Mouse (Mus musculus): Measurements from ENCODE around the gene Trpc7. TPM values are rescaled to one million over a fixed set of nuclear protein-coding genes. Genes with fewer than 3 reads are reported as not detected.

The Trpc7 gene
- polyA plus RNA-seq, 1 experiment from 2014 or later: 0.20 TPM

GRCm38 (mm10) chr13:56894543-56894942 lies 1.2 kb downstream of the Trpc7 start:
- no peaks in the 10 kb centered on the region for H3K4me1 ChIP-seq (ENCODE audit: control insufficient read depth, insufficient read depth, low read length)
- no peaks in the 10 kb centered on the region for H3K36me3 ChIP-seq (ENCODE audit: control insufficient read depth, insufficient read depth, low read length)
- no peaks in the 10 kb centered on the region for H3K27me3 ChIP-seq (ENCODE audit: control insufficient read depth, insufficient read depth, low read length)
- no peak overlapping the region for H3K27ac ChIP-seq (ENCODE audit: low read depth, low read length)
- 77% methylated on average over 5 of the region's 5 CpGs for WGBS (ENCODE audit: insufficient replicate concordance)
- H3K4me3 ChIP-seq (ENCODE audit: low read depth, low read length): no peak overlapping the region
- H3K4me2 ChIP-seq: no peak overlapping the region
- no peak for ATAC-seq (replicated peaks; ENCODE audit: insufficient number of reproducible peaks, low FRiP score, low TSS enrichment)
- no peaks in the 10 kb centered on the region for H3K9me3 ChIP-seq (replicated peaks; ENCODE audit: control insufficient read depth, low read length)
- no peak overlapping the region for H3K9ac ChIP-seq (ENCODE audit: low read depth, low read length)

GRCm38 (mm10) chr13:56889888-56890287 lies 5.9 kb downstream of the Trpc7 start:
- no peaks in the 10 kb centered on the region for H3K36me3 ChIP-seq (ENCODE audit: control insufficient read depth, insufficient read depth, low read length)
- no peaks in the 10 kb centered on the region for H3K27me3 ChIP-seq (ENCODE audit: control insufficient read depth, insufficient read depth, low read length)
- H3K4me2 ChIP-seq: no peak overlapping the region
- H3K4me1 ChIP-seq (ENCODE audit: control insufficient read depth, insufficient read depth, low read length): no peaks in the 10 kb centered on the region
- H3K9me3 ChIP-seq (replicated peaks; ENCODE audit: control insufficient read depth, low read length): no peaks in the 10 kb centered on the region
- no peak overlapping the region for H3K4me3 ChIP-seq (ENCODE audit: low read depth, low read length)
- no peak overlapping the region for H3K9ac ChIP-seq (ENCODE audit: low read depth, low read length)
- WGBS (ENCODE audit: insufficient replicate concordance): 77% methylated on average over 7 of the region's 7 CpGs
- no peak overlapping the region for H3K27ac ChIP-seq (ENCODE audit: low read depth, low read length)
- ATAC-seq (replicated peaks; ENCODE audit: insufficient number of reproducible peaks, low FRiP score, low TSS enrichment): no peak

GRCm38 (mm10) chr13:56882931-56883330 lies 12.9 kb downstream of the Trpc7 start:
- H3K4me3 ChIP-seq (ENCODE audit: low read depth, low read length): no peak overlapping the region
- H3K9ac ChIP-seq (ENCODE audit: low read depth, low read length): no peak overlapping the region
- H3K4me1 ChIP-seq (ENCODE audit: control insufficient read depth, insufficient read depth, low read length): no peaks in the 10 kb centered on the region
- 82% methylated on average over 12 of the region's 12 CpGs for WGBS (ENCODE audit: insufficient replicate concordance)
- no peaks in the 10 kb centered on the region for H3K27me3 ChIP-seq (ENCODE audit: control insufficient read depth, insufficient read depth, low read length)
- no peak for ATAC-seq (replicated peaks; ENCODE audit: insufficient number of reproducible peaks, low FRiP score, low TSS enrichment)
- H3K9me3 ChIP-seq (replicated peaks; ENCODE audit: control insufficient read depth, low read length): no peaks in the 10 kb centered on the region
- no peak overlapping the region for H3K4me2 ChIP-seq
- no peak overlapping the region for H3K27ac ChIP-seq (ENCODE audit: low read depth, low read length)
- H3K36me3 ChIP-seq (ENCODE audit: control insufficient read depth, insufficient read depth, low read length): no peaks in the 10 kb centered on the region

- H3K9me3 ChIP-seq (replicated peaks; ENCODE audit: control insufficient read depth, low read length): no peaks in the 10 kb centered on the region
- H3K4me3 ChIP-seq (ENCODE audit: low read depth, low read length): no peak overlapping the region
- 66% methylated on average over 6 of the region's 6 CpGs for WGBS (ENCODE audit: insufficient replicate concordance)
- ATAC-seq (replicated peaks; ENCODE audit: insufficient number of reproducible peaks, low FRiP score, low TSS enrichment): no peak
- no peaks in the 10 kb centered on the region for H3K27me3 ChIP-seq (ENCODE audit: control insufficient read depth, insufficient read depth, low read length)
- H3K9ac ChIP-seq (ENCODE audit: low read depth, low read length): no peak overlapping the region
- no peak overlapping the region for H3K4me2 ChIP-seq
- H3K27ac ChIP-seq (ENCODE audit: low read depth, low read length): no peak overlapping the region
- H3K36me3 ChIP-seq (ENCODE audit: control insufficient read depth, insufficient read depth, low read length): no peaks in the 10 kb centered on the region
- H3K4me1 ChIP-seq (ENCODE audit: control insufficient read depth, insufficient read depth, low read length): peaks cover 2% of the 10 kb centered on the region; the same call in 1 of the 2 replicates
Observed at GRCm38 (mm10) chr13:56864567-56864966, 31.2 kb downstream of the Trpc7 start.

- no peak for ATAC-seq (replicated peaks; ENCODE audit: insufficient number of reproducible peaks, low FRiP score, low TSS enrichment)
- 60% methylated on average over 6 of the region's 6 CpGs for WGBS (ENCODE audit: insufficient replicate concordance)
Observed at GRCm38 (mm10) chr13:56862011-56862410, 33.8 kb downstream of the Trpc7 start.

GRCm38 (mm10) chr13:56854506-56854905 lies 41.3 kb downstream of the Trpc7 start:
- no peak overlapping the region for H3K4me3 ChIP-seq (ENCODE audit: low read depth, low read length)
- H3K4me1 ChIP-seq (ENCODE audit: control insufficient read depth, insufficient read depth, low read length): no peaks in the 10 kb centered on the region
- H3K9ac ChIP-seq (ENCODE audit: low read depth, low read length): no peak overlapping the region
- no peaks in the 10 kb centered on the region for H3K27me3 ChIP-seq (ENCODE audit: control insufficient read depth, insufficient read depth, low read length)
- 69% methylated on average over 8 of the region's 8 CpGs for WGBS (ENCODE audit: insufficient replicate concordance)
- ATAC-seq (replicated peaks; ENCODE audit: insufficient number of reproducible peaks, low FRiP score, low TSS enrichment): no peak
- no peaks in the 10 kb centered on the region for H3K9me3 ChIP-seq (replicated peaks; ENCODE audit: control insufficient read depth, low read length)
- no peak overlapping the region for H3K27ac ChIP-seq (ENCODE audit: low read depth, low read length)
- H3K4me2 ChIP-seq: no peak overlapping the region
- no peaks in the 10 kb centered on the region for H3K36me3 ChIP-seq (ENCODE audit: control insufficient read depth, insufficient read depth, low read length)

More at GRCm38 (mm10) chr13:56862011-56862410, 33.8 kb downstream of the Trpc7 start:
- Histone ChIP-seq H3K4me2 (no peak overlapping the region), H3K27ac (ENCODE audit: low read depth, low read length) (no peak overlapping the region), H3K9ac (ENCODE audit: low read depth, low read length) (no peak overlapping the region), H3K27me3 (ENCODE audit: control insufficient read depth, insufficient read depth, low read length) (no peaks in the 10 kb centered on the region), H3K4me1 (ENCODE audit: control insufficient read depth, insufficient read depth, low read length) (peaks cover 2% of the 10 kb centered on the region; the same call in 1 of the 2 replicates), H3K4me3 (ENCODE audit: low read depth, low read length) (no peak overlapping the region), H3K9me3 (replicated peaks; ENCODE audit: control insufficient read depth, low read length) (no peaks in the 10 kb centered on the region), H3K36me3 (ENCODE audit: control insufficient read depth, insufficient read depth, low read length) (no peaks in the 10 kb centered on the region)

- Histone ChIP-seq H3K27me3 (ENCODE audit: control insufficient read depth, insufficient read depth, low read length) (no peaks in the 10 kb centered on the region), H3K9ac (ENCODE audit: low read depth, low read length) (no peak overlapping the region), H3K9me3 (replicated peaks; ENCODE audit: control insufficient read depth, low read length) (no peaks in the 10 kb centered on the region), H3K4me2 (no peak overlapping the region), H3K4me3 (ENCODE audit: low read depth, low read length) (no peak overlapping the region), H3K36me3 (ENCODE audit: control insufficient read depth, insufficient read depth, low read length) (no peaks in the 10 kb centered on the region), H3K4me1 (ENCODE audit: control insufficient read depth, insufficient read depth, low read length) (no peaks in the 10 kb centered on the region), H3K27ac (ENCODE audit: low read depth, low read length) (no peak overlapping the region)
- no peak for ATAC-seq (replicated peaks; ENCODE audit: insufficient number of reproducible peaks, low FRiP score, low TSS enrichment)
- WGBS (ENCODE audit: insufficient replicate concordance): 69% methylated on average over 5 of the region's 5 CpGs
Observed at GRCm38 (mm10) chr13:56853436-56853835, 42.4 kb downstream of the Trpc7 start.

GRCm38 (mm10) chr13:56845866-56846265 lies 49.9 kb downstream of the Trpc7 start:
- Histone ChIP-seq H3K9ac (ENCODE audit: low read depth, low read length) (no peak overlapping the region), H3K27me3 (ENCODE audit: control insufficient read depth, insufficient read depth, low read length) (no peaks in the 10 kb centered on the region), H3K4me2 (no peak overlapping the region), H3K27ac (ENCODE audit: low read depth, low read length) (no peak overlapping the region), H3K9me3 (replicated peaks; ENCODE audit: control insufficient read depth, low read length) (no peaks in the 10 kb centered on the region), H3K36me3 (ENCODE audit: control insufficient read depth, insufficient read depth, low read length) (no peaks in the 10 kb centered on the region), H3K4me1 (ENCODE audit: control insufficient read depth, insufficient read depth, low read length) (no peaks in the 10 kb centered on the region), H3K4me3 (ENCODE audit: low read depth, low read length) (no peak overlapping the region)
- 73% methylated on average over 3 of the region's 3 CpGs for WGBS (ENCODE audit: insufficient replicate concordance)
- no peak for ATAC-seq (replicated peaks; ENCODE audit: insufficient number of reproducible peaks, low FRiP score, low TSS enrichment)

GRCm38 (mm10) chr13:56815471-56815870 lies 80.3 kb downstream of the Trpc7 start:
- ATAC-seq (replicated peaks; ENCODE audit: insufficient number of reproducible peaks, low FRiP score, low TSS enrichment): no peak
- H3K9ac ChIP-seq (ENCODE audit: low read depth, low read length): no peak overlapping the region
- H3K27me3 ChIP-seq (ENCODE audit: control insufficient read depth, insufficient read depth, low read length): no peaks in the 10 kb centered on the region
- no peaks in the 10 kb centered on the region for H3K9me3 ChIP-seq (replicated peaks; ENCODE audit: control insufficient read depth, low read length)
- H3K4me2 ChIP-seq: no peak overlapping the region
- WGBS (ENCODE audit: insufficient replicate concordance): 84% methylated on average over 12 of the region's 12 CpGs
- H3K4me3 ChIP-seq (ENCODE audit: low read depth, low read length): no peak overlapping the region
- H3K4me1 ChIP-seq (ENCODE audit: control insufficient read depth, insufficient read depth, low read length): no peaks in the 10 kb centered on the region
- no peak overlapping the region for H3K27ac ChIP-seq (ENCODE audit: low read depth, low read length)
- H3K36me3 ChIP-seq (ENCODE audit: control insufficient read depth, insufficient read depth, low read length): no peaks in the 10 kb centered on the region
